Mouse (Mus musculus) G1E (cell line): Measurements from ENCODE around the gene Plxdc2.

Experiments used
- CTCF ChIP-seq: IDR thresholded peaks from 2 replicates; pipeline ENCODE4 v1.5.1; 2012; ENCODE audit warnings: low read depth, low read length, inconsistent platforms, mixed read lengths
- GATA1 ChIP-seq: IDR thresholded peaks from 2 replicates; pipeline ENCODE4 v1.6.1; 2012; ENCODE audit warnings: borderline replicate concordance, low read length, inconsistent platforms, mixed read lengths
- GATA2 ChIP-seq: IDR thresholded peaks from 2 replicates; pipeline ENCODE4 v1.6.1; 2012; ENCODE audit warnings: low read depth, low read length, inconsistent platforms, borderline replicate concordance
- POLR2AphosphoS5 ChIP-seq: IDR thresholded peaks from 2 replicates; pipeline ENCODE4 v1.6.1; 2012; ENCODE audit warnings: low read depth, low read length, inconsistent platforms; ENCODE audit not compliant: insufficient replicate concordance
- TAL1 ChIP-seq: conservative IDR thresholded peaks from 2 replicates; pipeline ENCODE4 v1.6.1; 2012; ENCODE audit warnings: low read depth, low read length, inconsistent platforms, mixed read lengths

DNA sequence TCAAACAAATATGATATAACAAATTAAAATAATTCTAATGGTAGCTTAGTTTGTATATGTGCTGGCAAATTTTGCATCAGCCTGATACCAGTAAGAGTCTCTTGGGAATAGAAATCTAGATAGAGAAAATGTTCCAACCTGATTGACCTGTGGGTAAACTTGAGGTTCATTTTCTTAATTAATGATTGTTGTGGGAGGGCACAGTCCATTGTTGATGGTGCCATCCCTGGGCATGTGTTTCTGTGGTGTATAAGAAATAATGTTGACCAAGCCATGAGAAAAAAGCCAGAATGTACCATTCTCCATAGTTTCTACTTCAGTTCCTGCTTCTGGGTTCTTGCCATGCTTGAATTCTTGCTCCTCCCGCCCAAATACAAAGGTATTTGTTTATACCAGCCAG lies 239.3 kb downstream of the Plxdc2 start:
- TF ChIP-seq CTCF (no peak), GATA1 (no peak), GATA2 (no peak), POLR2AphosphoS5 (no peak), TAL1 (no peak)
